Mouse (Mus musculus) ES-E14 (cell line): Measurements from ENCODE around the gene Tstd1. TPM values are rescaled to one million over a fixed set of nuclear protein-coding genes. Genes with fewer than 3 reads are reported as not detected.

Experiments
- DNase-seq: peaks from one replicate; pipeline ENCODE4 v3.0.0-alpha.2; 2013; ENCODE audit warnings: low read depth, low spot score
- H3K27ac ChIP-seq: 2 replicates; pipeline ENCODE4 v1.5.1; 2012; ENCODE audit warnings: low read depth, mild to moderate bottlenecking, low read length, moderate library complexity, mixed read lengths; ENCODE audit not compliant: poor library complexity, insufficient read depth, severe bottlenecking
- H3K36me3 ChIP-seq: 2 replicates; pipeline ENCODE4 v1.6.1; 2012; ENCODE audit warnings: mild to moderate bottlenecking, low read length, moderate library complexity, mixed read lengths; ENCODE audit not compliant: control insufficient read depth, poor library complexity, insufficient read depth, severe bottlenecking
- H3K4me1 ChIP-seq, 2 experiments: fragments of 150-350 bp in 1 of 2; sonication (generic) in 1 of 2; 2 replicates each; pipeline ENCODE4 v1.6.1; 2012; ENCODE audit warnings: low read length in 2 of 2, mild to moderate bottlenecking in 1 of 2, mixed read lengths in 1 of 2; ENCODE audit not compliant: control insufficient read depth in 2 of 2, insufficient read depth in 2 of 2, poor library complexity in 1 of 2
- H3K4me3 ChIP-seq, 2 experiments: fragments of 150-350 bp in 1 of 2; sonication (generic) in 1 of 2; 2 replicates each; pipeline ENCODE4 v1.5.1; 2012; ENCODE audit warnings: low read length in 2 of 2, low read depth in 1 of 2, mild to moderate bottlenecking in 1 of 2, mixed read lengths in 1 of 2; ENCODE audit not compliant: insufficient read depth in 1 of 2, poor library complexity in 1 of 2, severe bottlenecking in 1 of 2
- H3K9ac ChIP-seq: 2 replicates; pipeline ENCODE4 v1.6.1; 2012; ENCODE audit warnings: low read depth, mild to moderate bottlenecking, low read length, mixed read lengths; ENCODE audit not compliant: poor library complexity, insufficient read depth, severe bottlenecking
- H3K9me3 ChIP-seq: fragments of 150-350 bp; sonication (generic); 2 replicates; pipeline ENCODE4 v1.6.1; 2012; ENCODE audit warnings: low read depth, mild to moderate bottlenecking, low read length; ENCODE audit not compliant: control insufficient read depth, insufficient read depth
- CHD2 ChIP-seq: IDR thresholded peaks from 2 replicates; pipeline ENCODE4 v1.6.1; 2014; ENCODE audit warnings: mild to moderate bottlenecking, low read depth, low read length, inconsistent platforms
- HCFC1 ChIP-seq: IDR thresholded peaks from 2 replicates; pipeline ENCODE4 v1.6.1; 2012; ENCODE audit warnings: low read length, inconsistent platforms, borderline replicate concordance; ENCODE audit not compliant: insufficient read depth
- MAFK ChIP-seq: IDR thresholded peaks from 2 replicates; pipeline ENCODE4 v1.6.1; 2014; ENCODE audit warnings: mild to moderate bottlenecking, low read depth, low read length, inconsistent platforms; ENCODE audit not compliant: insufficient read depth
- ZC3H11A ChIP-seq: IDR thresholded peaks from 2 replicates; pipeline ENCODE4 v1.6.1; 2012; ENCODE audit warnings: low read depth, mild to moderate bottlenecking, inconsistent platforms, low read length, borderline replicate concordance
- ZNF384 ChIP-seq: IDR thresholded peaks from 2 replicates; pipeline ENCODE4 v1.6.1; 2012; ENCODE audit warnings: low read depth, low read length, inconsistent platforms
- in situ Hi-C, 2 experiments: fragments of 600-800 bp; cut with MboI; formaldehyde crosslinking; loops; one replicate each; pipeline ENCODE4 v1.15.1; 2025; ENCODE audit warnings: low sequenced_read_pairs in 2 of 2, inconsistent platforms in 1 of 2; ENCODE audit not compliant: unreplicated experiment in 2 of 2
- total RNA-seq: library from RNA; depleted of rRNA; stranded (reverse); fragments of 300-350 nt; gene quantifications from 2 replicates; pipeline ENCODE4 v1.2.3, GENCODE M21; 2012

The Tstd1 gene
- total RNA-seq, 1 experiment: 6.2 TPM

DNA sequence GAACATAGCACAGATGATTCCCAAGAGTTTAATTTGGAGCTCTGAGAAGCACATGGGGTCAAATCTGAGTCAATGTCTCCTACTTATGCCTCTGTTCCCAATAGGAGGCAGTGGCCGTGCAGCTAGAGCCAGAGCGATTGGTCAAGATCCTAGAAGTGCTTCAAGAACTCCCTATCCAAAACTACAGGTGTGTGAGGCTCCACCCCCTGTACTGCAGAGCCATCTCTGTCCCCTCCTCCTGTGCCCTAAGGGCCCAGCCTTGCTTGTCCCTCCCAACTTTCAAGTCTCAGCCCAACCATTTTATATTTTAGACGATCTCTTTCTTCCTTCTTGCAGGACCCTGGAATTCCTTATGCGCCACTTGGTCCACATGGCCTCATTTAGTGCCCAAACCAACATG, 16.9 kb upstream of the Tstd1 start:
- Histone ChIP-seq H3K36me3 (no peaks in the 10 kb centered on the region; the same call in 1 of the 2 replicates), H3K27ac (no peak overlapping the region; the same call in 1 of the 2 replicates), H3K4me1 (peaks cover 3 to 10% of the 10 kb centered on the region in 2 experiments; a peak in 1 of 4 replicates), H3K9ac (no peak overlapping the region), H3K9me3 (no peaks in the 10 kb centered on the region), H3K4me3 (peak overlapping the region; percentile 3 to 6; a peak in 1 of 4 replicates)
- TF ChIP-seq HCFC1 (no peak), ZNF384 (no peak)
- no peak for DNase-seq
- in situ Hi-C loops: no loop called here

- TF ChIP-seq HCFC1 (no peak), MAFK (no peak), ZC3H11A (no peak), CHD2 (no peak), ZNF384 (no peak)
- H3K9me3 ChIP-seq: no peaks in the 10 kb centered on the region
- in situ Hi-C loops: no loop called here
- no peak overlapping the region for H3K4me3 ChIP-seq
- H3K9ac ChIP-seq: no peak overlapping the region; the same call in 1 of the 2 replicates
- no peaks in the 10 kb centered on the region; the same call in 1 of the 2 replicates for H3K36me3 ChIP-seq
- DNase-seq: no peak
- H3K4me1 ChIP-seq: peaks cover 3 to 10% of the 10 kb centered on the region in 2 experiments; a peak in 1 of 4 replicates
- no peak overlapping the region for H3K27ac ChIP-seq
Observed at GRCm38 (mm10) chr1:171402991-171403390, 15.7 kb upstream of the Tstd1 start.

DNA sequence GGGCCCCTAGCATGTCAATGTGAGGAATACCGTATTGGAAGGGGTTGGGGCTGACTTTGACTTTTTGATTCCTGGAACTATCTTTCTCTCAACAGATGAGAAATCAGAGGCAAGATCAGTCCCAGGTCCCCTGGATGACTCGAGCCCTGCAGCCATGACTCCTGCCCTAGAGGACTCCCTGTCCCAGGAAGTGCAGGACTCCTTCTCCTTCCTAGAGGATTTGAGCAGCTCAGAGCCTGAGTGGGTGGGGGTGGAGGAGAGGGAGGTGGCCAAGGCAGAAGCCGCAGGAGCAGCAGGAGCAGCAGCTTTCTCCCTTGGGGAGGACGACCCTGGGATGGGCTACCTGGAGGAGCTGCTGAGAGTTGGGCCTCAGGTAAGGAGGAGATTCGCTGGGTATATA, 11.4 kb upstream of the Tstd1 start:
- in situ Hi-C loops: no loop called here
- no peak for TF ChIP-seq ZNF384
- TF ChIP-seq HCFC1: no peak
- no peak for TF ChIP-seq CHD2
- no peak for TF ChIP-seq MAFK
- no peak for TF ChIP-seq ZC3H11A
- Histone ChIP-seq H3K9me3 (no peaks in the 10 kb centered on the region), H3K4me1 (peaks cover 0 to 5% of the 10 kb centered on the region in 2 experiments; a peak in 1 of 4 replicates), H3K27ac (no peak overlapping the region), H3K9ac (no peak overlapping the region), H3K4me3 (no peak overlapping the region), H3K36me3 (no peaks in the 10 kb centered on the region; the same call in 1 of the 2 replicates)
- no peak for DNase-seq

DNA sequence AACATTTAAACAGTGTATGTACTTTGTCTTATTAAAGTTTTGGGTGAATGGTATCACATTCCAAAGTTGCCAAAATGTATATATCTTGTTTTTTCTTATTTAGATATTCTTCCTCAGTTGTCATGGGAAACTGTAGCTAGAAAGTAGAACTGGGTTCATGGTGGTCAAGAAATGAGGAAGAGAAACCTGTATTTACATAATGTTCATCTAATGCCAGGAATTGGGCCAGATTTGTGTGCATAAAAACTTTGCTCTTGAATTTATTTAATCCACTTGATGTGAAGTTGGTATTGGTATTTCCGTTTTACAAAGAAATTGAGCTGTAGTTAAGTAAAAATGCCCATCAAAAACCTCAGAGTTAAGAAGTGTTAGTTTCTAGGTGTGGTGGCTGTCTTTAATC, 8.4 kb upstream of the Tstd1 start:
- H3K4me1 ChIP-seq: peaks cover 5 to 6% of the 10 kb centered on the region in 2 experiments; a peak in 2 of 4 replicates
- H3K36me3 ChIP-seq: peaks cover 2% of the 10 kb centered on the region
- H3K9me3 ChIP-seq: no peaks in the 10 kb centered on the region
- no peak overlapping the region for H3K27ac ChIP-seq
- TF ChIP-seq CHD2 (no peak), MAFK (no peak), ZNF384 (no peak), HCFC1 (no peak), ZC3H11A (no peak)
- DNase-seq: no peak
- no peak overlapping the region for H3K4me3 ChIP-seq
- H3K9ac ChIP-seq: no peak overlapping the region
- in situ Hi-C loops: no loop called here

DNA sequence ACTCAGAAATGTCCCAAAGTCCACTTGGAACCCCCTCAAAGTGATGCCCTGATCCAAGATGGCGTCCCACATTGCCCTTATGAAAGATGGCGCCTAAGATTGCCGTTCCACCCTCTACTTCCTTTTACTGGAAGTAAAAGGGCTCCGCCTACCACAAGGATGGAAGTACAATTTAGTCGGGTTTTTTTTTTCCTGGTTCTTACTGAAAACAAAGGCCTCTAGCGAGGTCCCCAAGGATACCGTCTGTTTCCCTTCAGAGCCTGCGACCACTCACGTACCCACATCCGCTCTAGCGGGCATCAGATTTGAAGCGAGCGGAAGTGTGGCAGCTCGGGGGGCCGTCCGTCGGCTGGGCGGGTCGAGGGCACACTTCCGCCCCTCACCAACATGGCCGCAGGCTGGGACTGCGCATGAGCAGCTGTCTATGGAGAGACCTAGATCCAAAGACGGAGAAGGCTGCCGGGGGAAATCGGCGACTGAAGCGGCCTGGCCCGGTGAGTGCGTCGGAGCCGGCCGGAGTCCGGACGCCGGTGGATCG, 7.7 kb upstream of the Tstd1 start, which contains the start of gene Usf1:
TSS of gene Usf1 (plus strand) at position 367 of the 538 bp plus-strand sequence.
- Histone ChIP-seq H3K36me3 (peaks cover 9% of the 10 kb centered on the region), H3K9ac (peak within 1 kb of the TSS; percentile 92), H3K4me1 (peaks cover 5 to 14% of the 10 kb centered on the region in 2 experiments; a peak in 3 of 4 replicates), H3K4me3 (peak within 1 kb of the TSS; percentile 88 to 92), H3K27ac (peak within 1 kb of the TSS; percentile 76), H3K9me3 (no peaks in the 10 kb centered on the region)
- peak; percentile 88 for DNase-seq
- TF ChIP-seq ZNF384 (no peak), ZC3H11A (no peak), HCFC1 (peak; percentile 85), MAFK (no peak)
- in situ Hi-C loops: no loop called here
